Mouse (Mus musculus) neural tube, embryonic 11.5 days (tissue): ENCODE results near the gene Ankrd13b. TPM values are rescaled to one million over a fixed set of nuclear protein-coding genes. Genes with fewer than 3 reads are reported as not detected.
A peak's percentile ranks its signal among the peaks of the same experiment; 100 is the strongest.
"Not testable (repeated sequence)": the region's sequence is repeated elsewhere in the genome, so short reads cannot be mapped to it uniquely, and the experiment has no call there.

Experiments
- ATAC-seq: fragments of 200-750 bp; cut with Nextera tagmentation; 2 replicates; pipeline ENCODE4 v1.8.0; 2017; ENCODE audit warnings: moderate number of reproducible peaks, mild to moderate bottlenecking, moderate TSS enrichment, moderate library complexity; ENCODE audit not compliant: insufficient read depth, low FRiP score, low TSS enrichment
- DNase-seq: peaks from one replicate; pipeline ENCODE4 v3.0.0-alpha.2; 2015; ENCODE audit warnings: low spot score
- H3K27ac ChIP-seq: fragments of 300-500 bp; sonication (generic); 2 replicates; pipeline ENCODE4 v1.5.1; 2014; ENCODE audit warnings: low read depth, mild to moderate bottlenecking, low read length
- H3K27me3 ChIP-seq: fragments of 300-500 bp; sonication (generic); 2 replicates; pipeline ENCODE4 v1.6.1; 2014; ENCODE audit warnings: mild to moderate bottlenecking, low read length, mixed read lengths; ENCODE audit not compliant: control insufficient read depth, insufficient read depth
- H3K36me3 ChIP-seq: fragments of 300-500 bp; sonication (generic); 2 replicates; pipeline ENCODE4 v1.6.1; 2014; ENCODE audit warnings: mild to moderate bottlenecking, low read length, moderate library complexity, mixed read lengths; ENCODE audit not compliant: control insufficient read depth, insufficient read depth
- H3K4me1 ChIP-seq: fragments of 300-500 bp; sonication (generic); 2 replicates; pipeline ENCODE4 v1.6.1; 2014; ENCODE audit warnings: low read length, mixed read lengths; ENCODE audit not compliant: control insufficient read depth, insufficient read depth
- H3K4me2 ChIP-seq: fragments of 300-500 bp; sonication (generic); 2 replicates; pipeline ENCODE4 v1.6.1; 2014; ENCODE audit warnings: low read depth, mild to moderate bottlenecking, moderate library complexity
- H3K4me3 ChIP-seq: fragments of 300-500 bp; sonication (generic); 2 replicates; pipeline ENCODE4 v1.5.1; 2014; ENCODE audit warnings: low read depth, low read length
- H3K9ac ChIP-seq: fragments of 300-500 bp; sonication (generic); 2 replicates; pipeline ENCODE4 v1.6.1; 2014; ENCODE audit warnings: mild to moderate bottlenecking, low read length
- H3K9me3 ChIP-seq: fragments of 300-500 bp; sonication (generic); 2 replicates; pipeline ENCODE4 v1.6.1; 2016; ENCODE audit warnings: low read length; ENCODE audit not compliant: control insufficient read depth
- WGBS: fragments of 180-500 bp; shearing (Covaris S2); extraction: QIAGEN DNeasy Blood & Tissue Kit; methylation state at CpG from one replicate; pipeline ENCODE4 v1.1.7; 2014; 5-methylcytosine and 5-hydroxymethylcytosine counted together
- polyA plus RNA-seq: library from polyadenylated mRNA; unstranded; fragments of >200 nt; fragmentation: Nextera tagmentation; extraction: Ambion mirVana; gene quantifications from 2 replicates; pipeline ENCODE4 v1.2.1, GENCODE M21; 2014

Ankrd13b gene
- polyA plus RNA-seq = 19.4 and 20.5 TPM in 2 replicates

DNA sequence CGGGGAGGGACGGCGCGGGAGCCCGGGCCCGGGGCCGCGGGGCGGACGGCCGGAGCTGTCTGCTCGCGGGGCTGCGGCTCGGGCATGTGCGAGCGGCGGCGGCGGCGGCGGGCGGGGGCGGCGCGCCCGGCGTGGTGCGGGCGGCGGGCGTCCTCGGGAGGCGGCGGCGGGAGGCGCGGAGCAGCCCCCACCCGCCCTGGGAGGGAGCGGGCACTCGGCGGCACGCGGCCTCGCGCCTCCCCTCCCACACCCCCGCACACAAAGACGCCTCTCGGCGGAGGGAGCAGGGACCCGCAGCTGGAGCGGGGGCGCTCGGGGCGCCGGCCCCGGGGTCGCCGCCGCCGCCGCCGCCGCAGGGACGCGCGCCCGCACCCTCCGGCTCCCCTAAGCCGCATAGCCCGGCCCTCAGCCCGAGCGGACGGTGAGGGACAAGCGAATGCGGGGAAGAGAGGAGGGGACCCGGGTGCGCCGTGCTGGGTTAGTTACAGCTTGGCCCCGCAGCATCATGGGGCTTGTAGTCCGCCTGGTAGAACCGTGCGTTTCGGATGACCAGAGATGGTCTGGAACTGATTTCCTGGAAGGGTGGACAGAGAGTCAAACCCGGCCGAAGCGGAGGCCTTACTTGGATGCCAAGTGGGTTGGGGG lies at the start of gene Ankrd13b:
TSS of gene Ankrd13b (minus strand) at position 88 of the 645 bp plus-strand sequence.
- Histone ChIP-seq H3K27me3 (no peaks in the 10 kb centered on the region), H3K4me3 (peak within 1 kb of the TSS; percentile 94), H3K4me2 (peak within 1 kb of the TSS; percentile 71), H3K27ac (peak within 1 kb of the TSS; percentile 82), H3K4me1 (peaks cover 69% of the 10 kb centered on the region), H3K9ac (peak within 1 kb of the TSS; percentile 95), H3K36me3 (no peaks in the 10 kb centered on the region), H3K9me3 (no peaks in the 10 kb centered on the region)
- DNase-seq (peak; percentile 84), ATAC-seq (peak; percentile 66; the same call in 1 of the 2 replicates)
- under 1% methylated on average over 46 of the region's 87 CpGs for WGBS

GRCm38 (mm10) chr11:77532202-77532846 lies 42.8 kb upstream of the Ankrd13b start:
- Histone ChIP-seq H3K27ac (no peak overlapping the region), H3K4me3 (no peak overlapping the region), H3K9ac (no peak overlapping the region), H3K4me2 (no peak overlapping the region), H3K9me3 (no peaks in the 10 kb centered on the region), H3K27me3 (no peaks in the 10 kb centered on the region), H3K36me3 (no peaks in the 10 kb centered on the region; the same call in 1 of the 2 replicates), H3K4me1 (no peaks in the 10 kb centered on the region)
- ATAC-seq (no peak), DNase-seq (no peak)
- 92% methylated on average over 4 of the region's 4 CpGs for WGBS

DNA sequence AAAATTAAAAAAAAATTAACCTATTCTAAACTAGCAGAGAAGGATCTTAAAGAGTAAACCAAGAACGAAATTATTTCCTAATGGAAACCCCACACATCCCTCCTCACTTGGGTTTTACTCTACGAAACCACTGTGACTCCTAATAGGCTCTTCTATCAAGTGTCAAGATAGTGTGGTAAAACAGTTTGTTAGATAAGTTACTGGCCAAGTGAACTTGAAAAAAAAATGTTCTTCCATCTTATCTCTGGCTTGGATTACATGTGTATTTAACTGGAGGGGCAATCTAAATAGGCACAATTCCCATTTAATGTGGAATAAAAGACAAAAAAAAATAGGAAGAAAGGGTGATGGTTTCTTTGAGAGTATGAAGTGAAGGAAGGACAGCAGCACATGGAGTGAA lies 41.4 kb upstream of the Ankrd13b start:
- Histone ChIP-seq H3K4me2 (no peak overlapping the region), H3K27me3 (no peaks in the 10 kb centered on the region), H3K27ac (no peak overlapping the region), H3K9me3 (no peaks in the 10 kb centered on the region), H3K36me3 (no peaks in the 10 kb centered on the region), H3K9ac (no peak overlapping the region), H3K4me3 (no peak overlapping the region), H3K4me1 (no peaks in the 10 kb centered on the region)
- ATAC-seq = no peak
- WGBS = 89% methylated on average over 2 of the region's 2 CpGs
- no peak for DNase-seq

GRCm38 (mm10) chr11:77529644-77530043 lies 40.2 kb upstream of the Ankrd13b start:
- no peak for DNase-seq
- H3K27ac ChIP-seq = no peak overlapping the region
- 85% methylated on average over 3 of the region's 3 CpGs for WGBS
- H3K4me3 ChIP-seq = no peak overlapping the region
- H3K4me1 ChIP-seq = no peaks in the 10 kb centered on the region
- no peak for ATAC-seq
- no peak overlapping the region for H3K4me2 ChIP-seq
- H3K9me3 ChIP-seq = no peaks in the 10 kb centered on the region
- no peaks in the 10 kb centered on the region for H3K36me3 ChIP-seq
- H3K27me3 ChIP-seq = no peaks in the 10 kb centered on the region
- no peak overlapping the region for H3K9ac ChIP-seq

DNA sequence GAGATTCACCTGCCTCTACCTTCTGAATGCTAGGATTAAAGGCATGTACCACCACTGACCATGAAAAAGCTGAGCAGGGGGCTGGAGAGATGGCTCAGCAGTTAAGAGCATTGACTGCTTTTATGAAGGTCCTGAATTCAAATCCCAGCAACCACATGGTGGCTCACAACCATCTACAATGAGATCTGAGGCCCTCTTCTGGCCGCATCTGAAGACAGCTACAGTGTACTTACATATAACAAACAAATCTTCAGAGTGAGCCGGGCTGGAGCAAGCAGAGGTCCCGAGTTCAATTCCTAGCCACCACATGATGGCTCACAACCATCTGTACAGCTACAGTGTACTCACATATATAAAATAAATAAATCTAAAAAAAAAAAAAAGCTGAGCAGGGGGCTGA lies 38.9 kb upstream of the Ankrd13b start:
- not testable (repeated sequence) for DNase-seq, H3K4me3 ChIP-seq, H3K36me3 ChIP-seq, H3K9ac ChIP-seq, H3K4me2 ChIP-seq, H3K4me1 ChIP-seq, H3K9me3 ChIP-seq, H3K27ac ChIP-seq, ATAC-seq, H3K27me3 ChIP-seq
- WGBS = 84% methylated on average over 3 of the region's 3 CpGs

DNA sequence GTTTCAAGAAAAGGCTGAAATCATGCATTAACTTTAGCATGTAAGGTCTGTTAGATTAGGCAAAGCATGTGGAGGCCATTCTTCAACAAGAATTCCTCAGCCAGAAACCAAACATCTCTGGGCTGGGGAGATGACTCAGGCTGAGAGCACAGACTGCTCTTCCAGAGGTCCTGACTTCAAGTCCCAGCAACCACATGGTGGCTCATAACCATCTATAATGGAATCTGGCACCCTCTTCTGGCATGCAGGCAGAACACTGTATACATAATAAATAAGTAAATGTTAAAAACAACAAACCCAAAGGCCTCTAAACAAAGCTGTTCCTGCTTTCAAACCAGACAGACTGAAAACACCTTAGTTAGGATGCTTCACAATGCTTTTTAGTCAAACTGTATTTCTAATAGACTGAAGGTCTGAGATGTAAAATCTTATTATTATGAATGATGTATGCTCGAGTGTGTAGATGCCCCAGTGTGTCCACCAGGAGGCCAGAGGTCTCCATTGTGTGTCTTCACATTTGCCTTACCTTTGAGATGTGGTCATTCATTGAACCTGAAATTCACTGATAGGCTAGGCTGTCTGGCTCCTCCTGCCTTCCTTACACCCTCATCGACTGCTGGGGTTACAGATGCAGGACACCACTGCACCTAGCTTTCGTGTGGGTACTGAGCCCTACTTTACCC lies 36.5 kb upstream of the Ankrd13b start:
- no peak overlapping the region for H3K4me3 ChIP-seq
- no peaks in the 10 kb centered on the region for H3K9me3 ChIP-seq
- no peak overlapping the region for H3K4me2 ChIP-seq
- H3K27me3 ChIP-seq = no peaks in the 10 kb centered on the region
- no peak overlapping the region for H3K9ac ChIP-seq
- no peak for DNase-seq
- no peaks in the 10 kb centered on the region for H3K36me3 ChIP-seq
- ATAC-seq = no peak
- 77% methylated on average over 3 of the region's 3 CpGs for WGBS
- no peak overlapping the region for H3K27ac ChIP-seq
- no peaks in the 10 kb centered on the region for H3K4me1 ChIP-seq

GRCm38 (mm10) chr11:77520601-77521529 lies 31.4 kb upstream of the Ankrd13b start:
- no peak overlapping the region for H3K4me3 ChIP-seq
- no peak overlapping the region for H3K4me2 ChIP-seq
- H3K9me3 ChIP-seq = no peaks in the 10 kb centered on the region
- DNase-seq (no peak), ATAC-seq (no peak)
- 54% methylated on average over 5 of the region's 5 CpGs for WGBS
- H3K9ac ChIP-seq = no peak overlapping the region
- H3K27ac ChIP-seq = no peak overlapping the region
- no peaks in the 10 kb centered on the region for H3K36me3 ChIP-seq
- H3K27me3 ChIP-seq = peaks cover 3% of the 10 kb centered on the region
- H3K4me1 ChIP-seq = peaks cover 6% of the 10 kb centered on the region

- Histone ChIP-seq H3K36me3 (no peaks in the 10 kb centered on the region), H3K9me3 (no peaks in the 10 kb centered on the region), H3K27ac (no peak within 1 kb of the TSS), H3K4me2 (no peak within 1 kb of the TSS), H3K4me3 (no peak within 1 kb of the TSS), H3K4me1 (peaks cover 19% of the 10 kb centered on the region), H3K9ac (no peak within 1 kb of the TSS), H3K27me3 (peaks cover 6% of the 10 kb centered on the region)
- no peak for DNase-seq
- no peak for ATAC-seq
- WGBS = 70% methylated on average over 5 of the region's 5 CpGs
Measured at GRCm38 (mm10) chr11:77519043-77519442, 29.6 kb upstream of the Ankrd13b start, which contains the start of gene Gm10392. Gene Gm10392 (minus strand): TSS chr11:77519198.
